Mouse (Mus musculus): ENCODE data around the gene Sdk1. TPM values are rescaled to one million over a fixed set of nuclear protein-coding genes. Genes with fewer than 3 reads are reported as not detected.

Gene Sdk1
- total RNA-seq, 2 experiments from 2014 or later, result 6.2 to 6.3 TPM

DNA sequence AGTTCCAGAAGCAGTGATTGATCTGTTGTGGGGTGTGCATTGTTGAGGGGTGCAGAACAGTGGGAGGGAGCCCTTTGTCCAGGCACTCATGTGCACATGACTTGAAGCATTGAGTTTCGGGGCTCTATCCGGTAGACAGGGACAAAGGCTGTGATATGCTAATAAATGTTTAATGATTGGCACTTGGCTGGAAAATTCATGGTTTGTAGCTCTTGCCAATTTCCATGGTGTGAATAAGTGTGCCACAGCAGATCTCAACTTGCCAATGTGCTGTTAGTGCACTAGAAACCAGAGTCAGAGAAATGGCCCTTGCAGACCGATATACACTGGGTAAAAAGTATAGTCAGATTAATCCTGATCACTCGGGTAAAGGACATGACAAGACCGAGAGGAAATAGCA, 404.4 kb downstream of the Sdk1 start:
- no peak for DNase-seq

DNA sequence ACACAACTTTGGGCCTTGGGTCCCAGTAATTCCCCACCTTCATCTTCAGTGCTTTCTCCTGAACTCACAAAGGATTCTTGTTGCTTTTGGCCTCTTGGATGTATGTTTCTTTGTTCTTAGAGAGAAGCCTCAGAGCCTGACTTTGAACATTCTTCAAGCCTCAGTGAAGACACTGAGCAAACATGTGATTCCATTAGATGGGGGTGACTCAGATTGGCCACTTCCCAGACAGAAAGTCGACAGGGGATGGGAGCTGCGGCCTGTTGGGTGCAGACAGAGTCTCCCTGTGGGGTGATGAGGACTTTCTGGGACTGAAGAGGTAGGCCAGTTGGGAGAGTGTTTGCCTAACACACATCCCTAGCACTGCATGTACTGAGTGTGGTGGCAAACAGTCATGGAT, 405.3 kb downstream of the Sdk1 start:
- no peak for DNase-seq

DNA sequence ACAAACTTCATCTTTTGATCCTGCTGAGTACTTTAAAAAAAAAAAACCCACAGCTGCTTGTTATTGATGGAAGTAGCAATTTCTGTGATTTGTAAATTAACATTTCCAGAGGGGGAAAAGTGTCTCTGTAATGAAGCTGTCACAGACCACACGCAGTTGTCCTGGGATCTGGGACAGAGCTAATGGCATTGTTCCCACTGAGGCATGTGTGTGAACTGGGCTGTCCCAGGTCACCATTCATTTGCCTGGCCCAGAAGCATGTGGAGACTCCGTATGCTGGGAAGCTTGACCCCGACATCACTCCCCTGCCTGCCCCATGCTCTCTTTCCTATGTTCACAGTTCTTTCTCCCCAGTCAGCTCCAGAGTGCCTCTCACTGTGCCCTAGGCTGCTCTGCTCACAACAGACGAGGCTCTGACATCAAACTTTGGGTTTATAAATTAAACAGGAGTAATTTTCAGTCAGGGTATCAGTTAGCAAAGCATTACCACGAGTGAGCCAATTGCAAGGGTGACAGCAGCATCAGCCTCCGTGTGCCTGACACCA, 408.6 kb downstream of the Sdk1 start:
- DNase-seq, result no peak

DNA sequence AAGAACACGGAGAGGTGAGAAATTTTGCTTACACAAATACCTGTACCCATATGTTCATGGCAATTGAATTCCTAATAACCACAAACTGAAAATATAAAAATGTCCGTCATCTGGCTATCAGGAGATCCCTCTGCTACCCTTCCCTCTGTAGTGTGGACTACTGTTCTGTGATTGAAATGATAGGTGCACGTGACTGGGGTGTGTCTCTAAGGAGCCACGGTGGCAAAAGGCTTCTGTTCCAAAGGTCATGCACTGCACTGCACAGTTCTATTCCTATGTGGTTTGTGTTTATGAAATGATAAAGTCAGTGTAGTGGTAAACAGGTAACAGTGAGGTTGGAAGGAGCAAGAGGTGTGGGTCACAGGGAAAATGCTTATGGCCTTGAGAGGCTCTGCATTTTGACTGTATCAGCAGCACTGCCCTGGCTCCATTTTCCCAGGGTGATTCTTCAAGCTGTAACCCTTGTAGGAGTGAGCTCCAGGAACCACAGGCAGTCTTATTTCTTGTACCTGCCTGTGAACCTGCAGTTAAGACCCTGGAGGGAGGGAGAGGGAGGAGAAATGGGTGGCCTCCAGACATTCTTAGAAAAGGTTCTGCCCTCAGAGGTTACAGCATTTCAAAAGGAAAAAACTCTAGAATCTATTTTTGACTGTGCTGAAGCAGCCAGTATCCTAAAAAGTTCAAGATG, 410.5 kb downstream of the Sdk1 start:
- no peak for DNase-seq

DNA sequence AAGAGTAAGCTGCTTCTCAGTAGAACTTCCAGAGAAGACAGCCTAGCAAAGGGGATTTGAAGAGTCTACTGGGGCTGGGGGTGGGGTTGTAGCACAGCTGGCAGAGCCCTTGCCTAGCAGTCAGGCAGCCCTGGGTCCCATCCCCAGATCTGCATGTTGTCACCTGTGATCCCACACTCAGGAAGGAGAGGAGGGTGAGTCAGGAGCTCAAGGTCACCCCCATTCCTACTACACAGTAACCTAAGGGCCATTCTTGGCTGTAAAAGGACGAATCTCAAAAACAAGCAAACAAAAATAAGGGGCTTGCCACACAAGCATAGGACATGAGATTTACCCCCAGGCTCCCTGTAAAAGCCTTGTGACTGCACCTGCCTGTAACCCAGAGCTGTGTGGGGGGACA, 435.1 kb downstream of the Sdk1 start:
- DNase-seq, result no peak

DNA sequence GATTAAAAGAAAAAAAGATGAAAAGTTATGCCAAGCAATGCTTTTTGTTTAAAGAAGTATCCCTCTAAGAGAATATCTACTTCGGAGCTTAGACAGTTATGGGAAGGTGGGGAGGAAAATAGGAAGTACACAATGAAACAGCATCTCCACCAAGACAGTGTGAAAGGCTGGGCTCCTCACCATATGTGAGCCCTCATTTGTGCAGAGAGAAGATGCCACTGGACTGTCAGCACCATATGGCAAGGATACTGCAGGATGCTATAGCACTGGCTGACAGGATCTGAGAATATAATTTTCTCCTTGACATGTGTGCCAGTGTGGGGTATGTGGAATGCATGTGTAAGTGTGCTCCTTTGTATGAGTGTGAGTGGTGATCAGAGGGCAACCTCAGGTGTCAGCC, 435.7 kb downstream of the Sdk1 start:
- no peak for DNase-seq

DNA sequence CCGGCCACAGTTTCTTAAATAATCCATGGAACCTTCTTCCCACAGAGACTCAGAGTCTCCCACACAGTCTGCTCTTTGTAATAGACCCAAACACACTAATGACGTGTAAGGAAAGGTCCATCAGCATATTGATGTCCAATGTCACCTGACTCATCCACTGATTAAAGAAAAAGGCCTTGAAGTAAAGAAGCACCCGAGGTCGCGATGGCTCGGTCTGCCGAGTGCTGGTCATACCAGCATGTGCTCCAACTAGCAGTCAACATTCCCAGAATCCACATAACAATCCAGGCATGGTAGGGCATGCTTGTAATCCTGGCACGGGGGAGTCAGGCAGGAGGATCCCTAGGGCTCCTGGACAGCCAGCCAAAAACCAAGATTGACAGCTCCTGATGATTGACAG, 436.6 kb downstream of the Sdk1 start:
- no peak for DNase-seq

DNA sequence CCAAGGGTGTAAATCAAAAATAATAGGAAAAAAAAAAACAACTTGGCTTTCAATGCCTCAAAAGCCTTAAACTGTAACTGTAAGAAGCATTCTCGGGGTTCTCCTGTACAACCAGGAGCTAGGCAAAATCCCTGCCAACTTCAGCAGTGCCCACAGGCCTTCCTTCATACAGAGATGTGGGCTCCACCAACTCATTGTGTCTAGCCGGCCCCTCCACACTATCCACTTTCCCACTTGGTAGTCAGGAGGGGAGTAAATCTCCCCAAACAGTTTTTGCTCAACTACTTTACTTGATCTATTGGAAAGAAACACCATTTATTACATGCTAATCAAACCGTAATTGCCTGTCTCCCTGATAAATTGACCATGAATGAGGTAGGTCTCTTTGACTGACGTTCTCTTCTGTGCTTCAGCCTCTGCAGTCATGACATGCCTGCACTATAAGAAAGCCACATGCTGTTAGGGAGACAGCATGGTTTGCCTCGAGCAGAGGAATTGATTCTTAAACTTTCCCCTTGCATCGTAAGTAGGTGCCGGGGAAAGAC, 445.7 kb downstream of the Sdk1 start:
- no peak for DNase-seq

DNA sequence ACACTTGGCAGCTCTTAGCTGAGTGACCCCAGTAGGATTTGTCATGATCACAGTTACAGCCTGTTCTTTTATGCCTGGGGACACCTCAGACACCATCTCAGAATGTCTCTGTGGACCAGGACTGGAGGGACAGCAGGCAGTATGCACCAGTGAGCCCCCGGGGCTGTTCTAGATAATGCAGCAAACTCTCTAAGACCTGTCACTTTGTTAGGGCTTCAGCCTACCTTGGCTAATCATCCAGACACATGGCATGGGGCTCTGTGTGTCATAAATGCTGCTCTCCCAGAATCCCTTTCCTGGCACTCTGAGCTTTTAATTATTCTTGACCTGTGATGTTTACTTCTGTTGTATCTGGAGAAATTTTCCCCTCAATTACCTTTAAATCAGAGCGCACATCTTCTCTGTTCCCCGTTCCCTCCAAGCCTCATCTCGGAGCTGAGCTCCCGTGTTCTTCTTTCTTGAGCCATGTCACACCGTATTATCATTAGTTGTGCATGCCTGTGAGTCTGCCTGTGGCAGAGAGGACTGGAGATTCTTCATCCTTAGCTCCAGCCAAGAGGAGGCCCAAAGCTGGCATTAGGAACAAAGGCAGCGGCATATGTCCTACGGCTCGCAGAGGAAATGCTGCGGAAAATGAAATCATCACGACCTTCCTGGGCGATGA, 448.3 kb downstream of the Sdk1 start:
- DNase-seq, result no peak

DNA sequence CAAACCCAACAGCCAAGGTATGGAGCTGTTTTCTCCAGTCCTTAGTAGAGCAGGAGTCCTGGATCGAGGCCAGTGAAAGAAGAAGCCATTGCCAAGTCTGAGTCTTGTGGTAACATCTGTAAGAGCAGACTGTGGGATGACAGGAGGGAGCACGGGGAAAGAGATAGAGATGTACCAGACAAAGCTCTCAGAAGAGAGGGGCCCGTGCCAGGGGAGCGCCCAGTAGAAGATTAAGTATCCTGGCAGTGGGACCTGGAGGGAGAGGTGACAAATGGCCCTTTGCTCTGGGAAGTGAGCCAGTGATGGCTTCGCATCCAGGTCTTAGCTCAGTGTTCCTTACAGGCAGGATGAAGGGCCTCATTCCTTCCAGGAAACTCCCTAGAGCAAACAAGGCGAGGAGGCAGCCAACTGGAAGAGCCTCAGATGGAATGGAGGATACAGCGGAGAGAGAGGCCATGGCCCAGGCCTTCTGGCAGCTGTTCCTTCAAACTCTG, 450.2 kb downstream of the Sdk1 start:
- DNase-seq, result no peak

DNA sequence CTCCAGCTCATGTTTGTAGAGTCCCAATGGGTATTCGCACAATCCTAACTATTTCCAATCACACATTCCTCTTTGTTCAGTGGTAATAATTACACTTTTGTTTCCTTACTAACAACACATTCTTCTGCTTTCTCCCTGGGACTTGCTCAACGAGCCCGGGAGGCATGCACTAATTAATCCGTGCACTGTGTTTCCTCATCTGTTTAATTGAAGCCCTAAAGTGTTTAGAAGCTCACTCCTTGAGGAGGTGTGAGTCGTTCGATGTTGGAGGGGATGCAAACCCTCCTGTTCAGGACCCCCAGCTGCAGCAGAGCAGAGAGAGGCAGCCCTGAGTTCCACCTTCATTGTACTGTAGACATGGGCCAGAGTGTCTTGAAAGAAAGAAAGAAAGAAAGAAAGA, 452.4 kb downstream of the Sdk1 start:
- DNase-seq, result no peak

DNA sequence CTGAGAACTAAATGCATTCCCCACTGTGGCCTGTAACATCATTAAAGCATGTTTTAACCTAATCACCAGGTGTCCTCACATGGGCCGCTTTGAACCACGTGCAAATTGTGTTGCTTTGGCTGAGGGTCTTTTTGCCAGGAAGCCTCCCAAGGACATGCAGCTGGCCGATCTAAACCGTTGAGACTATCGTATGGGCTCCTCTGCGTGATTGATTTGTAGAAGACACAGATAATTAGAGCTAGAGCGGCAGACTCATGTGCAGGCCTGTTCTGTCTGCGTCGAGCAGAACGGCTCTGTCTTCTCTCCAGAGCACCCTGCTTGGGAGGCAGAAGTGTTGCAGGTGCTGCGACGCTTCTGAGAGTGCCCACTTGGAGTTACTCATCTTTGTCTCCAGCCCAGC, 453.6 kb downstream of the Sdk1 start:
- DNase-seq, result no peak

DNA sequence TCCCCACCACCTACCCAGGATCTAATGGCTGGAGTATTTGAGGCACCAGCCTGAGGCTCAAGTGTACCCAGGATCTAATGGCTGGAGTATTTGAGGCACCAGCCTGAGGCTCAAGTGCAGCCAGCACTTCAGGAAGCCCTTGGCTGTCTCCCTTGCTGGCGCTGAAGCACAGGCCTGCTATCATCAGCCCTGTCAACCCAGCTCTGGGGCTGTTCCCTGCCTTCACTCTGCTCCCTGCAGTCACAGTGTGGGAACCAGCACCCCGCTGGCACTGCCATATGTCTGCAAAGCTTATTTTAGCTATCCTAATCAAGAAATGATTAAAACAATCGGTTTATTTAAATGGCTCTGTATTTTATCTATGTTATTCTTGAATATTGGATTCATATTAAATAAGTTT, 457.1 kb downstream of the Sdk1 start:
- peak; percentile 35 to 45 for DNase-seq

DNA sequence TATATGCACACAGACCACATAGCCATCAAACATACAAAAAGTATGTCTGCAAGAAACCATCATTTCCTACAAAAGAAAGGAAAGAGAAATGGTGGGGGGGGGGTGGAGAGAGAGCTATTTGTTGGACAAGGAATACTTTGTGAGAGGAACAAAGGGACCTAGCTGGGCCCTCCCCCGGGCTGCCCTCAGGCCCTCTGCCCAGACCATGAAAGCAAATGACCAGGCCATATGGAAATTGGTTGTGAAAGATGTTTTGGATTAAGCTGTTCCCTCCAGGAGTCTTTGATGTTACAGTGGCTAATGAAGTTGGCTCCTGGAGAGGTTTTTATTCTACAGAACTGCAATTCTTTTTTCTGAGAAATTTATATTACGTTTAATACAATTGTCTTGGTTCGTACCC, 479.5 kb downstream of the Sdk1 start:
- DNase-seq, result no peak

DNA sequence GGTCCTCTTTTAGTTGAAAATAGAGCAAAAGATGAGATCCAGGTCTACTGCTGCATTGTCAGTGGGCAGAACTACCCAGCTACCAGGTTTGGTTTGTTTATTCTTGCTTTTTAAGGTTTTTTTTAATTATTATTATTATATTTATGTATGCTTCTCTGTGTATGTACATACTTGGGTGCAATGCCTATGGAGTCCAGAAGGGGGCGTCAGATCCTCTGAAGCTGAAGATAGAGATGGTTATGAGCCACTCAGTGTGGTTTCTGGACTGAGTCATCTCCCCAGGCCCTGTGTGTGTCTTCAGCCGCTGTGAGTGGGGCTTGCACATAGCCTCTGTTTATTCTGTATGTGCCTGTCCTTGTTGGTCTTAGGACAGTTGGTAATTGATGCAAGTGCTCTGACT, 486.7 kb downstream of the Sdk1 start:
- DNase-seq, result no peak

DNA sequence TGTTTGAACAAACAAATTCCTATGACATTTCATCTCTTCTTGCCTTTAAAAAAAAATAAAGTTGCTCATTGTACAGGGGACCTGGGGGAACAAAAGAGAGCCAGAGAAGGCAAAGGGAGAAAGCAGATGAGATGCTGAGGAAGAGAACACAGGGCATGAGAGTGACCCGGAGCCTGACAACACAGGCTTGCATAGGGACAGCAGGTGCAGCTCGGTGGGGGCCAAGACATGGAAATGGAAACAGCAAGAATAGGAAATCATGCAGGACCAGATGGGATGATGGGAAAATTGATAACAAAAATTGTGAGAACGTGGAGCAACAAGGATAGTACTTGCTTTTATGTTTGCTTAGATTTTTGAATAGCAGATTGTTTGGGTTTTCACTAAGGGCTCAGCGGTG, 488.7 kb downstream of the Sdk1 start:
- DNase-seq, result no peak

DNA sequence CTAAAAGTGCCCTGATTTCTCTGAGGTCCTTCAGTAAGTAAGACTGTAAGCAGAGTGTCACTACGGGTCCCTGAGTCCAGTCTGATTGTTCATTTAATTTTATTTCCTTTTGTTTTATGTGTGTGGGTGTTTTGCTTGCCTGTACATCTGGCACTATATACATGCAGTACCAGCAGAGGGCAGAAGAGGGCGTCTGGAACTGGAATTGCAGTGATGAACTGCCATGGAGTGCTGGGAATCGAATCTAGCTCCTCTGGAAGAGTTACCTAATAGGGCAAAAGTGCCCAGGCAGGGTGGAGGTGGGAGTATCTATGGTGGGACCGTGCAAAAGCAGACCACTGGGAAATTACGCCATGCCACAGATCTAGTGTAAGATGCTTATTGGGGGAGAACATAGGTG, 497.4 kb downstream of the Sdk1 start:
- DNase-seq, result no peak

DNA sequence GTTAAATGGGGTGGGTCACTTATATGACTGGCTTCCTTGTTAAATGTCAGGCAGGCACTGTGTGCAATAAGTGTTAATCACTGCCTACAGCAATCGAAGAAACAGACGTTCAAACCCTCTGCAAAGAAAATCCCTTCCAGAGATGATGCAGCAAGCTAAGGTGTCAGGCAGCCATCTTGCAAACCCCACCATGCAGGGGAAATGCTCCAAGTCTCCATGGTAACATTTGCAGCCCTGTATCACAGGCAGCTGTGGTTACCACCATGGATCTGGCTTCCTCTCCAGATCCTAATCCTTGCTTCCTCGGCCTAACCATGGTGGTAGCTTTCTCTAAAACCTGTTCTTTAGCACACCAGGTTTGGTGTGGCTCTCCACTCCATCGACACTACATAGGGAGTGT, 507.5 kb downstream of the Sdk1 start:
- DNase-seq, result no peak

DNA sequence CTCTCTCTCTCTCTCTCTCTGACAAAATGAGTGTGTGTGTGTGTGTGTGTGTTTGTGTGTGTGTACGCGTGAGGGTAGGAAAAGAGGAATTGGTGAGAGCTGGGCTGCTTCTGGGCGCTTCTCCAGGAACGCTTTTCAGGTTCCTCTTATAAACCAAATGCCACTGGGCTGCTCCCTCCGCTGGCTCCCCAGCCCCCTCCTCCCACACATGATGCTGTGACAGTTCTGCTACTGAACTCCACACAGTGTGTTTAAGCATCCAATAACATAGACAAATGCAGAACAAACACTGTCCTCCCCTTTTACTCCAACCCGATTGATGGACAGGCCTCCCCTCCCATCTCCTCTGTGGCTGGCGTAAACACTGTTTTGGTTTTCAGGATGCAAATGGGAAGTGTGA, 513.0 kb downstream of the Sdk1 start:
- peak; percentile 17 to 30 for DNase-seq

DNA sequence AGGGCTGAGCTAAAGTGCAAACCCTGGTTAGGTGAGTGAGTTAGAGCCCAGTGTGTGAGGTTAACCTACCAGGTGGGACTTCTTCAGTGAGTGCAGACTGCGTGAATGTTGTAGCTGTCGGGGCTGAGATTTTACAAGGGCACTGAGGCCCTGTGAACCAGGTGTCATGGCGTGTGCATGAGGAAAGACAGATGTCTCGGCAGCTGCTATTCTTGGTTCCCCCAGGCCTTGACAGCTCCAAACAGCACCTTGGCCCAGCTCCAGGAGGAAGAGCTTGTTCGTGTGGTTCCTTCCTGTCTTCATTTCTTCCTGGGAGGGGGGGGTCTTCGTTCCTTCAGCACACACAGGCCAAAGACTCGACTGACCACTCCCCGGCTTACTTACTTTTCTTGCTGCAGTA, 517.6 kb downstream of the Sdk1 start:
- no peak for DNase-seq

DNA sequence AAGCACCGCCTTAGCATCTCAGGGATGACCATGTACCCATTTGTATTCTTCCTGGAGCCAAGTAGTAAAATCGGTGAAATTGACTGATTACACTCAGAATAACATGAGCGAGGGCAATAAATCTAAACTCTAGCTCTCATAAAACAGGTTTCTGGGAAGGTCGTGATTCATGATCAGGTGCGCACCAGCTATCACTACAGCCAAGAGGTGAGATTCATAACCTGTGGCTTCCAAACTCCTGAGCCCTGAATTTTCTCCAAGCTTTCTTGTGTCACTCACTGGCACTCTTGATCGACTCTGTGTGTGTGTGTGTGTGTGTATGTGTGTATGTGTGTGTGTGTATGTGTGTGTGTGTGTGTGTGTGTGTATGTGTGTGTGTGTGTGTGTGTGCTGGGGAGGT, 522.8 kb downstream of the Sdk1 start:
- no peak for DNase-seq

DNA sequence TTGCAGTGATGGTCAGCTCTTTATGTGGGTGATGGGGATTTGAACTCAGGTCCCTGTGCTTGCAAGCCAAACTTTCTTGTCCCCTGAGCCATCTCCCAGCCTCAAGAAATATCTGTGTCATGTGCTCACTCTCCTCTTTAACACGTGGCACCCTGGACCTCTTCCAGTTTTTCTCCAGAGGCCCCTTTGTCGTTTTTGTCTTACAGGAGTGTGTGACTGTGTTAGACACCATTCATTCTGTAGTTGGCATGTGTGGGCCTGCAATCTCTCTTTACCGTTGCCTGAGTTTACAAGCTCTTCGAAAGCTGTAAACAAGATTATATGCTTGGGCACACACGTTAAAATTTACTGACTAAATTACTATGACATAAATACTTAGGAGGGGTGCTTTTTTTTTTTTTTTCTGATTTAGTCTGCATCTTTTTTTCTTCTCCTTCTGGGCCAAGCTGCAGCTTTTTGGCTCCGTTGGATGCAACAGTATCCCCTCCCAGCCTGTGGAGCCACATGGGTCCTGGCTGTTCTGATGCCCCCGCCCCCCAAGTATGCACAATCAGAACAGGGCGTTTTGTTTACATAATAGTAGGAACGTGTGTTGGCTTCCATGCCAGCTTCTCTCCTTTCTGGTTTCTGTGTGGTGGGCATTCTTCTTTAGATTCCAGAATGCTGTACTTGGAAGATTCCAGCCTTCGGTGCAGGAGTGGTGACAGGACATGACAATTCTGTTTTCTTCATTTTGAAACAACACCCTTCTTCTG, 527.6 kb downstream of the Sdk1 start:
- DNase-seq, result no peak

DNA sequence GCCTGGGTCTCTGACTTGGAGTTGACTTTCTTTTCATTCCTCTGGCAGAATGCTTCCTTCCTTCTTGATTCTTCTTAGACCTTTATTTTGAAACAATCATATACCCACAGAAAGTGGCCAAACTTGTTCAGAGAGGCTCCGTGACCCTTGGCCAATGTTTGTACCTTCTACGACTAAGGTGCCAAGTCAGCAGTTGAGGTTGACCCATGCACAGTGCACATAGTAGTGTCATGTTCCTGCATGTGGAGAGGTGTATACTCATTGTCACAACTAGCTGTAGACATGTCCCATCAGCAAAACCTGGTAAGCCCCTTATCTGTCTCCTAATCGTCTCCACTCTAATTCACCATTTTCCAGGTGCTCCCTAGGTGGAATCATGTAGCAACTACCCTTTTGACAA, 530.2 kb downstream of the Sdk1 start:
- no peak for DNase-seq
